Mouse (Mus musculus): ENCODE data around the gene E2f7.
A peak's percentile ranks its signal among the peaks of the same experiment; 100 is the strongest.

The E2f7 gene

DNA sequence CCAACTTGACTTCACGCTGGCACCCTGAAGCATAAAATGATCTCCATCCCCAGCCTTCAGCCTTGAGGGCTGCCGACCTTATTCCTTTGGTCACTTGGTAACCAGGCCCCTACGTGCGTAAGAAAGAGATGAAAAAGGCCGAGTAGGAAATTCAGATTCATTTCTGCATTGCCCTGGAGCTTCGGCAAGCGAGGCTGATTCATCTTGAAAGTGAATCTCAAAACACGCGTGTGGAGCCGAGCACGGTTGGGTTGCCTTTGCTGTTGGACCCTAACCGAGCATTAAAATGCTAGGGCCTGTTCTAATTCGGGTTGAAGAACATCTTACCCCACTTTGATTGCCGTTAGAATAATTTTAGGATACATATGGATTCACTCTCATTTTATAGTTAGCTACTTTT is 28.6 kb downstream of the E2f7 start:
- DNase-seq (ENCODE audit: low spot score) = no peak

DNA sequence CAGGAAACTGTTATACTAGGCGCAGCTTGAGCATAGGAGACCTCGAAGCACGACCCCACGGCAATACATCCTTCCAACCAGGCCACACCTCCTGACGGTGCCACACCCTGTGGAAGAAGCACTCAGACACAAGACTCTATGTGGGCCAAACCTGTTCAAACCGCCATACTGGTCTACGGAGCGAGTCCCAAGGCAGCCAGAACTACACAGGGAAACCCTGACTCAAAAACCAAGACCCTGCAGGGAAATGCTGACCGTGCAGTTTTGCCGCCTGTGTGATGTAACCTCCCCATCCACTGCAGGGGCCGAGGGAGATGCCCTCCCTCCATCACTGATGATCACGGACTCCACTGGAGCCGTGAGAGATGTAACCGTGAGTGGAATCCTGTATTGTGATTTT is 36.5 kb downstream of the E2f7 start:
- DNase-seq (ENCODE audit: low spot score) = no peak

GRCm38 (mm10) chr10:110782655-110783054 is 37.4 kb downstream of the E2f7 start:
- peak; percentile 63 for DNase-seq (ENCODE audit: low spot score)

DNA sequence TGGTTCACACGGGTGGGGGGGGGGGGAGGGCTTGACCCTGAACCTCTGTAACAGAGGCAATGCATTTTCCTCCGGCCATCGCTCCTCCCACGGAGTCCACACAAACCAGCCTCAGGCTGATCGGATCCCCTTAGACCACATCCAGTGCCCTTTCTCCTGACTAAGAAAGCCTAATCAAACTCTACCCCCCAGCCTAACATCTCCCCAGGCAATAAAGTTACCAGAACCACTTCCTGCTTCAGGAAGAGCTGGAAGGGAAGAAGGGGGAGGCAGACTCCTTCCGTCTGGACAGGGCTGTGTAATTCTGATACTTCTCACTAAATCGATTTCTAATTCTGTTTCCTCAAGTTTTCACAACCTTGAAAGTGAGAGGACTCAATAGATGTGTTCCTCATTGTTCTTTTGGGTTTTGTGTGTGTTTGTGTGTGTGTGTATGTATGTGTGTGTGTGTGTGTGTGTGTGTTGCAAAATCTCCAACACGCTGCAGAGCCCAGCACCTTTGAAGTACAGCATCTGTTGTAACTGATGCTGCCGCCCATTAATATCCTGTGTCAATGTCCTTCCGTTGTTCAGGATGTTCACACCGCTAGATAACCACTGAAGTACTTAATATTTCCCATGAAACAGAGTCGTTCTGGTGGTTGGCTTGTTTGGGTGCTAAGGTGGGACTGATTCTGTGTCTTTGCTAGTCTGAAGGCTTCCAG is 43.0 kb downstream of the E2f7 start:
- no peak for DNase-seq (ENCODE audit: low spot score)

DNA sequence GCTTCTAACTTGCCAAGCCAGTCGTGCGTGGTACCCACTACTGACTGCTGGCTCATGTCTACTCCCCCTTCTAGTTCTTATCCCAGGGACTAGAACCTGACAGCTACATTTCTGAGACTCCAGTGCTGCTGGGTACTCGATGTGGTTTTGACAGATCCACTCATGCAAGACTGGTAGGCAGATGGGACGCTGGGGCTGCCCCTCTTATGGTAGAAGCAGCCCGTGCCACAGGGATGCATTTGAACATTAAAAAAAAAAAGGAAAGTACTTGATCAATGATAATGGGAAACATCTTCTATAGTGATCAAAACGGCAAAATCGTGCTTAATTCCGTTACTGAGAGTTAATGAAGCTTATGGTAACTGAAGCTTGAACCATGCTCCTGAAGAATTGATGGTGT is 44.4 kb downstream of the E2f7 start:
- no peak for DNase-seq (ENCODE audit: low spot score)

DNA sequence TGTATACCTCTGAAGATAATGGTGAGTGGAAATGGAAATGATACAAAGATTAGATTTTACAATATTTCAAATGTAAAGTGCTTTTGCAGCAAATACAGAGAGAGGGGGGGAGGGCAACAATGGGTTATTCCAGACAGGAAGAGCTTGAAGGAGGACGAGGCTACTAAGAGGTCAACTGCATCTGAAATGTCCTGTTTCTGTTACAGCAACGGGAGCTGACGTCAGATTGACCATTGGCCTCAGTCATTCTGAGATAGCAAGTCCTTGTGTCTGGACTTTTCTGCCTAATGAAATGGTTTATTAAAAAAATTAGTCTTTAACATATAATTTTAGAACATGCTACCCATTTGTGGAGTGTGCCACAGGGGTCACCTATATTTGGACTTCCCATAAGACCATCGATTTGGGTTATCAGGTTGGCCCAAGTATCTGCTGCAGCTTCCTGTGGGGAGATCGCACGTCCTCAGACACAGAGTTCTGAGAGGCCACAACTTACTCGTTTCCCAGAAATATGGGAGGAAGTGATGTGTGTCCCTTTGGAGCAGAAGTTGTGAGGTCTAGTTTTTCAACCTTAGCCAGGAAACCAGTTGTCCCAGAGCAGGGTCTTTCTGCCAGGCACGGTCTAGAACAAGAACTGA is 48.0 kb downstream of the E2f7 start:
- DNase-seq (ENCODE audit: low spot score) = no peak

GRCm38 (mm10) chr10:110794564-110795205 is 49.4 kb downstream of the E2f7 start:
- peak; percentile 86 for DNase-seq (ENCODE audit: low spot score)

- no peak for DNase-seq (ENCODE audit: low spot score)
Measured at GRCm38 (mm10) chr10:110795206-110795796, 50.1 kb downstream of the E2f7 start.

DNA sequence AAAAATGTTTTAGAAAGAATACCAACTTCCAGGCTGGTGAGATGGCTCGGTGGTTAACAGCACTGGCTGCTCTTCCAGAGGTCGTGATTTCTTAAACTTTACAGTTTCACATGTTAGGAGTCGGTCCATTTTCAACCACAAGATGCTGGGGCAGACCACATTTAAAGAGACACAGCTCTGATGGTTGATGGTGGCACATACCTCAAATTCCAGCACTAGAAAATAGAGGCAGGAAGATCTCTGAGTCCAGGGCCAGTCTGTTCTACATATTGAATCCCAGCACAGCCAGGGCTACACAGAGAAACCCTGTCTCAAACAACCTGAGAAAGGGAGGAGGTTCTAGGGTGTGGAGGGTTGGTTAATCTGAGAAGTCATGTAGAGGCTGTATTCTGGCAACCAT is 56.1 kb downstream of the E2f7 start:
- DNase-seq (ENCODE audit: low spot score) = no peak

GRCm38 (mm10) chr10:110804279-110805024 is 59.2 kb downstream of the E2f7 start:
- DNase-seq (ENCODE audit: low spot score) = no peak

DNA sequence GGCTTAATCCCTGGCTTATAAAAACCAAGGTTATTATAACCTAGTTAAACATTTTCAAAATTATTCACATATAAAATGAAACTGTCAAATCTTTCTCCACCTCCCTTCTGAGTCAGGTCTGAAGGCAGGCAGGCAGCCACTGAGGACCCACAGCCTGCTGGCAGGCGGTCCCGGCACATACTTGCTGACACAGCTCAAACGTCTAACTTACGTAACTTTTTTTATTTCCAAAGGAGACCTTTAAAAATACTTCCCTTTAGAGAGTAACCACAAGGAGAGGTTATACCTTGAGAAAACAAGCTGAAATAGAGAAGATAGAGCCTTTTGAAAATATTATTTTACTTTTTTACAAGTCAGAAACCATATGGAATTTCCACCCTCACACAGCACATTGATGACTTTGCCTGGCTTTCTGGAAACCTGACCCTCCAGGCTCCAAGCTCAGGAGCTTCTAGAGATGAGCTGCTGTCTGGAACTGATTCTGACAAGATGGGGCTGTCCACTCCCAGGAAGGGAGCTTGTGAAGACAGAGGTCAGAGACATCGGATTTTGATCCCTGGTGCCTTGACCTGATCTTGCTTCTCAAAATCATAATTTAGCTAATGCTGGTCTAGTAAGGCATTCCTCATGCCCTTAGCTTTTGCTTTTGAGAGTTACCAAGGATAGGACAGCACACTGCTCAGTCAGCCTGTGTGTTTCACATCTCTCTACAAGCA is 59.9 kb downstream of the E2f7 start:
- DNase-seq (ENCODE audit: low spot score) = no peak

GRCm38 (mm10) chr10:110806471-110806870 is 61.2 kb downstream of the E2f7 start:
- no peak for DNase-seq (ENCODE audit: low spot score)

DNA sequence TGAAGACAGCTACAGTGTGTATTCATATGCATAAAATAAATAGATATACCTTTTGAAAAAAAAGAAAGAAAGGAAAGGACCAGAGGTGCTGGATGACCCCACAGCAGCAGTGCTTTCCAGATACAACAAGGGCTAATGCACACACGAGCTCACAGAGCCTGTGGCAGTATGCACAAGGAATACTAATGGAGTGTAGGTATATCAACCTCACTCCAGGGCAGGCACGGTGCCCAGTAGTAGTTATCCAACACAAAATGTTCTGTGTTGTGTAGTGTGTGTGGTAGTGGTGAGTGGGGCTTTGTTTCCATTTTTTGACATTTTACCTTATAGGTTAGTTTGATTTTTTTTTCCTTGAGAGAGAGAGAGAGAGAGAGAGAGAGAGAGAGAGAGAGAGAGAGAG is 65.3 kb downstream of the E2f7 start:
- DNase-seq (ENCODE audit: low spot score) = no peak

DNA sequence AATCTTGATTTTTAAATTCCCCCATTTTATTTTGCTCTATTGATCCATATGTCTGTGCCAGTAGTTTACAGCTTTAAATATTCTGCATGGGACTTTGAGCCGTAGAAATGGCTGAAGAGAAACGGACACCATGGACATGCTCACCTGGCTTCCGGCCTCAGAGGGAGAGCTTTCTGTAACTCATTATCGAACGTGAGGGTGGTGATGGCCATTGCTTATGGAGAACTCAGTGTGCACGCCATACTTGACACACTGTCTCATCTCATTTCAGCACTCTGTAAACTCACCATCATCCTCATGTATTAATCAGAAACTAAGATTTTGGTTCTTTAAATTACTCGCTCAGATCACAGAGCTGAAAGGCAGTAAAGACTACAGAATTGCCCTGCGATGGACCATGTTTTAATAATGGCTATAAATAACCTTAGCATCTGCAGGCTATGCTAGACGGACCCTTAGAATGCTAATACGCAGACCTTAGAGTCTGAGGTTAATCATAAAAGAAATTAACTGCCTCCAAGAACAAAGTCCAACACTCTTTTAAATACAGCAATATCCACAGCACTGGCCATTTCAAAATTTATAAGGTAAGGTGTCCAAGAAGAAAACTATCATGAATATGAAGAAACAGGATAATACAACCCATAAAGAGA is 66.1 kb downstream of the E2f7 start:
- DNase-seq (ENCODE audit: low spot score) = no peak

DNA sequence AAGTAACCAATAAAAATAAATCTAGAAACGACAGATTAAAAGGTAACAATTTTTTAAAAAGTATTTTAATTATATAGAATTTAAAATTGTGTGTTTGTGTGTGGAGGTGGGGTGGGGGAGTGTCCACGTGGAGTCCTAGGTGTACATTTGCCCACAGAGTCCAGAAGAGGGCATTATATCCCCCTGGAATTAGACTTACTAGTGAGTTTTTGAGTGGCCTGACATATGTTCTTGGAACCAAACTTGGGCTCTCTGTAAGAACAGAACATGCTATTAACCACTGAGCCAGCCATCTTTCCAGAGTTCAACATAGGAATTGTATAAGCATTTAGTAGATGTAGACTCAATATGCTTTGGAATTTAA is 66.6 kb downstream of the E2f7 start:
- no peak for DNase-seq (ENCODE audit: low spot score)

DNA sequence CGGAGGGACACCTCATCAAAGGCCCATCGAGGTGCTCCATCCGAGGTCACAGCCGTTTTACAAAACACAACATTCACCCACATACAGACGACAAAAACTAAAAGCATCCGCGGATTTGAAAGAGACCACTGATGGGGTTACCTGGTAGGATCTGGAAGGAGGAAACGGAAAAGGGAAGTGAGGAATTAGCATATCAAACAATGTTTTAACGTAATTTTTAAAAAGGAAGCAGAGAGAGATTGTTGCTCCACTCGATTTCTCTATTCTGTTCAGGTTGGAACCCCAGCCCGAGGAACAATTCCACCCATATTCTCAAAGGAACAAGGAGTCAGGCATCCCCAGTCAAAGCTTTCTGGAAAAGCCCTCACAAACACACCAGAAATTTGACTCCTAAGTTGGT is 75.9 kb downstream of the E2f7 start:
- DNase-seq (ENCODE audit: low spot score) = no peak

DNA sequence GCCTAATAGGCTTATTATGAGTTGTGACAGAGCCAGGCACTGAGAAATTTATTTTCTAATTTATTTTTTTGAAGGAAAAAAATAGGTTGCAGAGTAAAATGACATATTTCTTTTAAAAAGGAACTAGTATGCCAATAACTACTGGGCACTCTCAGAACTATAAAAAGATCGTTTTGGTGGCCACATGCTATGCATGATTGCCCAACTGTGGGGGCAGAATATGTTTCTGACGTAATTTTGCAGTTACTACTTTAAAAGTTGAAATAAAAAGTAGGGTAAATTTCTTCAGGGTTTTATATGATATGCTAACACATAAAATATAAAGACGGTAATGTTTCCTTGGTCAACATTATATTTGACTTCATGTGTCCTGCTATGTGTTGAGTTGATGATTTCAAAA is 76.5 kb downstream of the E2f7 start:
- DNase-seq (ENCODE audit: low spot score) = no peak

DNA sequence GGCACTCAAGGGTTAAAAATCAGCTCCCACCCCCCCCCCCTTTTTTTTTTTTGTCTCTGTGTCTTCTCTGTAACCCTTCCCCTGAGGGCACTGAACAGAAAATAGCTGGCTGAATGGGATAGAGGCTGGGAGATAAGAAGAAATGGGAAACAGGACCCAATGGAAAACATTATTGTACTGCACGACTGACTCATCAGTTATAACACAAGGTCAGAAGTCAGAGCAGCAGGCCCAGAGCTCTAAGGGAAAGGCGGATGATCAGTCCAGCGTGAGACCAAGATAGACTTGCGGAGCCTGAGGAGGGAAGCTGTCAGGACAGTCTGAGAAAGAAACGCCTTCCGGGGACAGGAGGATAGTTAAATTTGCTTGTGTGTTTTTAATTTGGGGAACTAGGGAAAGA is 87.1 kb downstream of the E2f7 start:
- no peak for DNase-seq (ENCODE audit: low spot score)

DNA sequence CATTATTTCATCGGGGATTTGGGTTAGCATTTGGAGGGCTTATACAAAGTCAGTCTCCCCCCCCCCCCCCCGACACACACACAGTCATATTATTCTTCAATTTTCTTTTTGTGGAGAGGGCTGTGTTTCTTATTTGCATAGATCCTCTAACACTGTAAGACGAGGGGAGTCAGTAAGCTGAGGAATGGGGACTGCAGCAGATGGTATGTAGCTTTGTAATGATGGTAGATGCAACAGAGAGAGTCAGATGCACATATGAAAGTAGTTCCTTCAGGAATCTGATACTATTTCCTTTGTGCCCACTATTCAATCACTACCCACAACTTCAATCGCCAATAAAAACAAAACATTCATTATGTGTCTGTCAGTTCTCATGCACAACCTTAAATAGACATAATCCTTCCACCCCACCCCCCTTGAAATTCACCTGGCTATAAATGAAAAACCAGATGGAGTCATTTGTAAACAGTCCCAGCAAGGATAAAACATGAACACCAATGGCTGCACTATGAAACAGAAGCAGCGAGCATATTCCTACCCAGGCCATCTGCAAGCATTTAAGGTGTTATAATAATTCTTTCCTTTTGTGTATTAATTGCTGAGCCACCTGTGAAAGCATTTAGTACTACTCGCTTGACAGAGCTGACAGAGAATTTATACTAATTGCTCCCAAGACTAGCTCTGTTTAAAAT is 90.0 kb downstream of the E2f7 start:
- no peak for DNase-seq (ENCODE audit: low spot score)

All from retina, embryonic 14.5 days (tissue).